18 mouse cellular contexts compared by ENCODE assay signal in genomic region chr10:6889640-6890245, GRCm38 (mm10).
A peak's percentile ranks its signal among the peaks of the same experiment; 100 is the strongest.
DNase-seq lines count a peak whose midpoint lies in the region; ATAC-seq and TF ChIP-seq lines count a peak whose summit lies in the region.
"Had no signal": no experiment of that assay in that cellular context is flagged by ENCODE, and none has a peak within 500 bp of the region (broad histone marks: within the 10 kb centered on the region; RNA-seq: fewer than 3 reads in every experiment).

No protein-coding gene starts in this region.

- ATAC-seq in kidney, embryonic 16.5 days (ENCODE audit: low FRiP score, low TSS enrichment) = peak; percentile 64
- no peak for ATAC-seq in activated CD4-positive, CD25-positive, alpha-beta regulatory T cell, adult 4 months
- ATAC-seq in hindbrain, postnatal 0 days = no peak
- ATAC-seq: forebrain, embryonic 16.5 days; hindbrain, embryonic 16.5 days; intestine, postnatal 0 days had no signal

- TF ChIP-seq POLR2A in cortical plate, adult 2 months (IDR thresholded peaks at IDR 0.05; ENCODE audit: extremely low read depth, insufficient read depth, low read length) = no peak

- H3K27me3 ChIP-seq in kidney, embryonic 16.5 days (ENCODE audit: insufficient read depth, low read length) = no peaks in the 10 kb centered on the region
- H3K27me3 ChIP-seq in hindbrain, postnatal 0 days (ENCODE audit: insufficient read depth, low read length) = no peaks in the 10 kb centered on the region
- H3K27me3 ChIP-seq: embryonic facial prominence, embryonic 12.5 days; heart, embryonic 15.5 days; limb, embryonic 15.5 days had no signal

- H3K9ac ChIP-seq in kidney, embryonic 16.5 days (replicated peaks; ENCODE audit: low read length) = no peak overlapping the region
- no peak overlapping the region for H3K9ac ChIP-seq in hindbrain, postnatal 0 days (replicated peaks; ENCODE audit: low read length)
- H3K9ac ChIP-seq: embryonic facial prominence, embryonic 12.5 days; heart, embryonic 15.5 days; limb, embryonic 15.5 days had no signal

- 0 out of 2 replicates have a peak overlapping the region, but pooled peaks have one; percentile 3 for H3K27ac ChIP-seq in kidney, embryonic 16.5 days (ENCODE audit: low read length)
- H3K27ac ChIP-seq in cortical plate, adult 2 months (ENCODE audit: insufficient read depth, low read length) = 0 out of 2 replicates have a peak overlapping the region, but pooled peaks have one; percentile 20
- no peak overlapping the region for H3K27ac ChIP-seq in hindbrain, postnatal 0 days
- H3K27ac ChIP-seq: embryonic facial prominence, embryonic 12.5 days; heart, embryonic 15.5 days; limb, embryonic 15.5 days had no signal

- H3K36me3 ChIP-seq in kidney, embryonic 16.5 days (ENCODE audit: insufficient read depth, low read length) = no peaks in the 10 kb centered on the region
- H3K36me3 ChIP-seq in hindbrain, postnatal 0 days (ENCODE audit: insufficient read depth, low read length) = no peaks in the 10 kb centered on the region
- H3K36me3 ChIP-seq: embryonic facial prominence, embryonic 12.5 days; heart, embryonic 15.5 days; limb, embryonic 15.5 days had no signal

- peaks cover 10% of the 10 kb centered on the region; the same call in 1 of the 2 replicates for H3K4me1 ChIP-seq in kidney, embryonic 16.5 days (ENCODE audit: insufficient read depth, low read length)
- no peaks in the 10 kb centered on the region; the same call in 1 of the 2 replicates for H3K4me1 ChIP-seq in cortical plate, adult 2 months (ENCODE audit: control insufficient read depth, insufficient read depth, low read length)
- no peaks in the 10 kb centered on the region for H3K4me1 ChIP-seq in hindbrain, postnatal 0 days (ENCODE audit: insufficient read depth, low read length)
- H3K4me1 ChIP-seq: heart, embryonic 15.5 days had no signal

- H3K9me3 ChIP-seq in kidney, embryonic 16.5 days (ENCODE audit: low read length) = no peaks in the 10 kb centered on the region
- no peaks in the 10 kb centered on the region for H3K9me3 ChIP-seq in hindbrain, postnatal 0 days (ENCODE audit: low read length)
- H3K9me3 ChIP-seq: embryonic facial prominence, embryonic 12.5 days; heart, embryonic 15.5 days; limb, embryonic 15.5 days had no signal

- no peak for TF ChIP-seq CTCF in cortical plate, adult 2 months (IDR thresholded peaks at IDR 0.05; ENCODE audit: extremely low read depth, insufficient read depth, low read length)
- no peak for TF ChIP-seq CTCF in hindbrain, postnatal 0 days (IDR thresholded peaks at IDR 0.05; ENCODE audit: low read depth)

- no peak for DNase-seq in kidney, adult 11 months
- peak; percentile 2 for DNase-seq in ovary, postnatal 10 days (ENCODE audit: low spot score)
- no peak for DNase-seq in ovary, postnatal 36 days (ENCODE audit: low spot score)
- peak; percentile 10 to 39 for DNase-seq in kidney, postnatal 25 days
- no peak for DNase-seq in hindbrain, postnatal 0 days (ENCODE audit: low spot score)
- DNase-seq: cerebellum, adult 8-10 months; gastrocnemius, postnatal 36 days; lung, postnatal 14 days; thymus, postnatal 4 days had no signal

- H3K4me2 ChIP-seq in kidney, embryonic 16.5 days (replicated peaks; ENCODE audit: low read depth, low read length) = no peak overlapping the region
- H3K4me2 ChIP-seq in hindbrain, postnatal 0 days (ENCODE audit: low read depth, low read length) = no peak overlapping the region
- H3K4me2 ChIP-seq: embryonic facial prominence, embryonic 12.5 days; heart, embryonic 15.5 days; limb, embryonic 15.5 days had no signal

- 33% methylated on average over 5 of the region's 5 CpGs for WGBS in kidney, embryonic 16.5 days
- 45% methylated on average over 5 of the region's 5 CpGs for WGBS in hindbrain, postnatal 0 days

- no peak overlapping the region for H3K4me3 ChIP-seq in kidney, embryonic 16.5 days (ENCODE audit: low read length)
- no peak overlapping the region for H3K4me3 ChIP-seq in cortical plate, adult 2 months (ENCODE audit: insufficient read depth, low read length)
- H3K4me3 ChIP-seq in hindbrain, postnatal 0 days (ENCODE audit: low read length) = no peak overlapping the region
- H3K4me3 ChIP-seq: embryonic facial prominence, embryonic 12.5 days; heart, embryonic 15.5 days; limb, embryonic 15.5 days had no signal

Comparison
In these comparisons a context has a peak if more than half of its experiments do, and no peak if none do; other contexts are left out.
1. DNase-seq: peak in ovary, postnatal 10 days (single experiment) and kidney, postnatal 25 days (2 of 2); none in kidney, adult 11 months (single experiment), ovary, postnatal 36 days (single experiment) and hindbrain, postnatal 0 days (single experiment).